Mouse (Mus musculus) small intestine, adult 2 months (tissue): Measurements from ENCODE around the gene Schip1.

ENCODE experiments used
- CTCF ChIP-seq: fragments of 200-500 bp; IDR thresholded peaks from 2 replicates; pipeline ENCODE4 v1.5.1; 2012; ENCODE audit warnings: low read depth, mild to moderate bottlenecking, control low read depth, inconsistent platforms, low read length, moderate library complexity, mixed read lengths; ENCODE audit not compliant: insufficient replicate concordance, insufficient read length; ENCODE audit errors: extremely low read depth
- POLR2A ChIP-seq: fragments of 200-500 bp; IDR thresholded peaks from 2 replicates; pipeline ENCODE4 v1.6.1; 2012; ENCODE audit warnings: low read depth, mild to moderate bottlenecking, control low read depth, inconsistent platforms, low read length, moderate library complexity

GRCm38 (mm10) chr3:68508629-68509028, 444.0 kb downstream of the Schip1 start:
- no peak for TF ChIP-seq POLR2A
- TF ChIP-seq CTCF, result no peak
